Mouse (Mus musculus) midbrain, embryonic 16.5 days (tissue): ENCODE measurements around the gene E2f3. TPM values are rescaled to one million over a fixed set of nuclear protein-coding genes. Genes with fewer than 3 reads are reported as not detected.

Source experiments
- ATAC-seq: fragments of 200-750 bp; cut with Nextera tagmentation; 2 replicates; pipeline ENCODE4 v1.8.0; 2017; ENCODE audit warnings: moderate TSS enrichment
- H3K27ac ChIP-seq: fragments of 300-500 bp; sonication (generic); 2 replicates; pipeline ENCODE4 v1.5.1; 2014; ENCODE audit warnings: mild to moderate bottlenecking, low read length, mixed read lengths
- H3K27me3 ChIP-seq: fragments of 300-500 bp; sonication (generic); 2 replicates; pipeline ENCODE4 v1.6.1; 2014; ENCODE audit warnings: low read depth, low read length, mixed read lengths; ENCODE audit not compliant: control insufficient read depth, insufficient read depth
- H3K36me3 ChIP-seq: fragments of 300-500 bp; sonication (generic); 2 replicates; pipeline ENCODE4 v1.6.1; 2014; ENCODE audit warnings: mild to moderate bottlenecking, low read length, moderate library complexity, mixed read lengths; ENCODE audit not compliant: control insufficient read depth, insufficient read depth
- H3K4me1 ChIP-seq: fragments of 300-500 bp; sonication (generic); 2 replicates; pipeline ENCODE4 v1.6.1; 2014; ENCODE audit warnings: mild to moderate bottlenecking, low read length, mixed read lengths; ENCODE audit not compliant: control insufficient read depth, insufficient read depth
- H3K4me2 ChIP-seq: fragments of 300-500 bp; sonication (generic); 2 replicates; pipeline ENCODE4 v1.6.1; 2014; ENCODE audit warnings: mild to moderate bottlenecking, low read length, mixed read lengths
- H3K4me3 ChIP-seq: fragments of 300-500 bp; sonication (generic); 2 replicates; pipeline ENCODE4 v1.5.1; 2014; ENCODE audit warnings: low read depth, mild to moderate bottlenecking, low read length, moderate library complexity, mixed read lengths
- H3K9ac ChIP-seq: fragments of 300-500 bp; sonication (generic); 2 replicates; pipeline ENCODE4 v1.6.1; 2014; ENCODE audit warnings: low read depth, low read length, mixed read lengths
- H3K9me3 ChIP-seq: fragments of 300-500 bp; sonication (generic); replicated peaks from 2 replicates; pipeline ENCODE4 v1.6.1; 2014; ENCODE audit warnings: mild to moderate bottlenecking, low read length, mixed read lengths; ENCODE audit not compliant: control insufficient read depth, poor library complexity, severe bottlenecking
- WGBS: fragments of 180-500 bp; shearing (Covaris S2); extraction: QIAGEN DNeasy Blood & Tissue Kit; methylation state at CpG from one replicate; pipeline ENCODE4 v1.1.7; 2014; 5-methylcytosine and 5-hydroxymethylcytosine counted together
- polyA plus RNA-seq: library from polyadenylated mRNA; unstranded; fragments of >200 nt; fragmentation: Nextera tagmentation; extraction: Ambion mirVana; gene quantifications from 2 replicates; pipeline ENCODE4 v1.2.1, GENCODE M21; 2015

The E2f3 gene
- polyA plus RNA-seq, 1 experiment from 2014 or later = 4.0 TPM

DNA sequence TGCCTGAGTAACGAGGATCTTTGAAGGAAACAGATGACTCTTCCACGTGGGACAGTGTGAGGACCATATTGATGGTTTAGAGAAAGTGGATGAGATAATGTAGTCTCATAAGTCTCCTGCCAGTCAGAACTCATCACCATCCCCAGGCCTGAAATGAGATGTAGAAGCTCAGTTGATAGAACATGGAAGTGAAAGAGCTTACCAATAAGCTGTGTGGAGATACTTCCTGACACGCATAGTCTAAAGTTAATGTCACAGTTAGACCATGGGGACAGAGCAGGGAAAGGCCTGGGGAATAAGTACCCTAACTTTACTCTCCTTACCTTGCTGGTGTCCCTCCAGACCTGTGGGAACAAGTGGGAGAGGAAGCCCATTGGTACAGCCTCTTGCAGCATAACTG lies 22.9 kb upstream of the E2f3 start:
- Histone ChIP-seq H3K9me3 (no peaks in the 10 kb centered on the region), H3K9ac (no peak overlapping the region), H3K27ac (no peak overlapping the region), H3K4me1 (no peaks in the 10 kb centered on the region), H3K27me3 (no peaks in the 10 kb centered on the region), H3K36me3 (no peaks in the 10 kb centered on the region), H3K4me2 (no peak overlapping the region), H3K4me3 (no peak overlapping the region)
- 84% methylated on average over 3 of the region's 3 CpGs for WGBS
- ATAC-seq = no peak

DNA sequence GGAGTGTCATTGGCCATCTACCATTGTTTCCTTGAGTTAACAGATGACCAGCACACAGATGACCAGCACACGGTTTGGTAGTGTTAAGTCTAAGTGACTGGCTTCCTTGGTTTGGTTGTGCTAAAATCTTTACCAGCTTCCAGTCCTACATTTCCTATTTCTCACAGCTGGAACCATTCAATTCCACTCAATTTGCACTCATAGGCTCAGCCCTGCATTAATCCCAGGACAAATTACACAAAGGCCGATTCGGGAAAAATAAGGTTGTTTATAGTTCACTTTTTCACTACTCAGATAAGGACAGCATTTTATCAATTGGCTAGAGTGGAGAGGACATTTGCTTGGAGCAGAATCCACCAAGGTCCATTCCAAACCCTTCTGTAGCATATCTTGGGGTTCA lies 19.6 kb upstream of the E2f3 start:
- ATAC-seq = no peak
- Histone ChIP-seq H3K9me3 (no peaks in the 10 kb centered on the region), H3K27me3 (no peaks in the 10 kb centered on the region), H3K27ac (no peak overlapping the region), H3K4me3 (no peak overlapping the region), H3K36me3 (no peaks in the 10 kb centered on the region), H3K4me2 (no peak overlapping the region), H3K9ac (no peak overlapping the region), H3K4me1 (no peaks in the 10 kb centered on the region)
- 96% methylated on average over 3 of the region's 3 CpGs for WGBS

DNA sequence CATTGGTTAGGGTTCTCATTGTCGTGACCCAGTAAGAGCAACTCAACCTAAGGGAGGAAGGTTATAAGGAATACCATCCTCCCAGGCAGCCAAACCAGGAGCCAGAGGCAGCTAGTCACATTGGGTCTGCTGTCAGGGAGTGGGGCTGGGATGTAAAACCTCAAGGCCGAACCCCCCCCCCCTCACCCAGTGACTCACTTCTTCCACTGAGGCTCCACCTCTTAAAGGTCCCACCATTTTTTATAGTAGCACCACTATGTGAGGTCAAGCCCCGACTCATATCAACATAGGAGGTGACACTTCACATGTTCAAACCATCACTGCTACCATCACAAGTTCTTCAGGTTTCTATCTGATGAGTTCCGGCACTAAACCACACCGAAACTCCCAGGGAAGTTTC lies 19.0 kb upstream of the E2f3 start:
- ATAC-seq = no peak
- H3K9me3 ChIP-seq = no peaks in the 10 kb centered on the region
- 93% methylated on average over 5 of the region's 5 CpGs for WGBS
- no peaks in the 10 kb centered on the region for H3K36me3 ChIP-seq
- H3K27ac ChIP-seq = no peak overlapping the region
- no peak overlapping the region for H3K4me3 ChIP-seq
- H3K27me3 ChIP-seq = no peaks in the 10 kb centered on the region
- no peak overlapping the region for H3K4me2 ChIP-seq
- no peak overlapping the region for H3K9ac ChIP-seq
- H3K4me1 ChIP-seq = no peaks in the 10 kb centered on the region

DNA sequence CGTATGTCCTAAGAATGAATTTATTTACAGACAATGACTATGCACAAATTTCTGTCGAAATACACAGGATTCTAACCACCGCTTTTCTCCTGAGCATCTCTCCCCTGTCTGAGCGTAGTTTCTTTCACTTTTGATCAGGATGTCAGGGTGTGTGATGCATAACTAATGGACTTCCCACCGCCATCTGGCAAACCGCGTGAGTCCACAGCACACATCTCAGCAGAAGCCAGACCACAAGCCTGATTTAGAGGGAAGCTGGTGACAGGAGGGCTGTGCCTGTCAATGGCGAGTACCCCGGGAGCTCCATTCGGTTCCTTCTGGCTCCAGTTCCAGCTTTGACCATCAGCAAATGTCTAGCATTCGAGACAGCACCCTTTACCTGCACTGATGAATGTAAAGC lies 17.3 kb upstream of the E2f3 start:
- Histone ChIP-seq H3K4me2 (no peak overlapping the region), H3K27ac (no peak overlapping the region), H3K4me1 (no peaks in the 10 kb centered on the region), H3K4me3 (no peak overlapping the region), H3K27me3 (no peaks in the 10 kb centered on the region), H3K36me3 (no peaks in the 10 kb centered on the region), H3K9me3 (no peaks in the 10 kb centered on the region), H3K9ac (no peak overlapping the region)
- 53% methylated on average over 11 of the region's 11 CpGs for WGBS
- ATAC-seq = no peak

DNA sequence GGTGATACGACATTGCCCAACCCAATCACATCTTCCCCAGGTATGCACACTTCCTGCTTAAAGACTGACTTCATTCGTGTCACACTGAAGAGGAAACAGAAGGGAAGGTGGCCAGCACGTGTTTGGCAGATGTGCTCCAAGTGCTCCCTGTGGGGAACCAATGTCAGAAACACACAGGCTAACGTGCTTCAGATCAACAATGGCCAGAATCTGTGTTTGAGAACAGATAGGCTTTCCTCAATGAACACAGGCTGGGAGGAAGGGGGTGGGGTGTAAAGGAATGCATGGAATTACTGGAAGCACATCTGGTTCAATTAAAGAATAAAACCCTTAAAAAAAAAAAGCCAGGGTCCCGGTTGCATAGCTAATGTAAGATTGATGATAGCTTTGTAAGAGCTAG lies 15.2 kb upstream of the E2f3 start:
- Histone ChIP-seq H3K4me3 (no peak overlapping the region), H3K4me2 (no peak overlapping the region), H3K9ac (no peak overlapping the region), H3K36me3 (no peaks in the 10 kb centered on the region), H3K4me1 (no peaks in the 10 kb centered on the region), H3K9me3 (no peaks in the 10 kb centered on the region), H3K27ac (no peak overlapping the region), H3K27me3 (no peaks in the 10 kb centered on the region)
- no peak for ATAC-seq
- WGBS = 69% methylated on average over 5 of the region's 5 CpGs

DNA sequence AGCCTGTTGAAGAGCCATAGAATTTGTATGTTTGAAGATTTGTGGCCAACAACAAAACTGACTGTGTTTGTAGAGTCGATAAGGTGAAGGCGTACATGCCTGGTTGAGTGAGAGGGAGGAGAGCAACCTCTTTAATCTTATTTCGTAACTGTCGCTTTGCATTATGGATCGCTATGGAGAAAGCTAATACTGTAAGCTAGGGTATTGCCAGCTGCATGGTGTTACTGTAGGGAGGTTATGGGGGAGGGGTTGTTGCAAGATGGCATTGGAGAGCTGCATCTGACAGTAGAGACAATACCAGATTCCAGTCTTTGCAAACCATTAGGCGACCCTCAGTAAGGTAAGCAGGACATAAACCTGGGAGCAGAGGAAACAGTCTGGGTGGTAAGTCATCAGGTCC lies 2.1 kb upstream of the E2f3 start:
- H3K4me3 ChIP-seq = no peak overlapping the region
- H3K9me3 ChIP-seq = no peaks in the 10 kb centered on the region
- H3K4me1 ChIP-seq = peaks cover 5% of the 10 kb centered on the region
- no peak overlapping the region for H3K4me2 ChIP-seq
- H3K9ac ChIP-seq = no peak overlapping the region
- WGBS = 87% methylated on average over 6 of the region's 6 CpGs
- no peak for ATAC-seq
- no peak overlapping the region for H3K27ac ChIP-seq
- no peaks in the 10 kb centered on the region for H3K27me3 ChIP-seq
- H3K36me3 ChIP-seq = no peaks in the 10 kb centered on the region

DNA sequence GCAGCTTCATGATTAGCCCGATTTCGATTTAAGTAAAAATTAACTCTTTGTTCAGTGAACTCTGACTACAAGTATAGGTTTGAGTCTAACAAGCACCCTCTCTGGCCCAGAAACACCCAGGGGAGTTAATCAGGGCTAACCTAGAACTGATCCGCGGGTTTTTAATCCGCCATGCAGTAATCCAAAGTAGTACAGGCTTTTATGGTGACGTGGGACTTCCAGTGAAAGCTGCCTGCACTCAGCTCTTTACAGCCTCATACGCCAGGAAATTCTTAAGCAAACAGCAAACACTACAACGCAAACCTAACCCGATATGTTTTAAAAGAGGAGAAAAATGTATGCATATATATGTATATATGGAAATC lies 875 bp upstream of the E2f3 start:
- Histone ChIP-seq H3K4me3 (peak overlapping the region; percentile 46), H3K4me1 (peaks cover 5% of the 10 kb centered on the region), H3K27me3 (no peaks in the 10 kb centered on the region), H3K27ac (peak overlapping the region; percentile 31), H3K36me3 (no peaks in the 10 kb centered on the region), H3K9ac (peak overlapping the region; percentile 40; the same call in 1 of the 2 replicates), H3K9me3 (no peaks in the 10 kb centered on the region), H3K4me2 (peak overlapping the region; percentile 95)
- 13% methylated on average over 9 of the region's 9 CpGs for WGBS
- ATAC-seq = no peak

DNA sequence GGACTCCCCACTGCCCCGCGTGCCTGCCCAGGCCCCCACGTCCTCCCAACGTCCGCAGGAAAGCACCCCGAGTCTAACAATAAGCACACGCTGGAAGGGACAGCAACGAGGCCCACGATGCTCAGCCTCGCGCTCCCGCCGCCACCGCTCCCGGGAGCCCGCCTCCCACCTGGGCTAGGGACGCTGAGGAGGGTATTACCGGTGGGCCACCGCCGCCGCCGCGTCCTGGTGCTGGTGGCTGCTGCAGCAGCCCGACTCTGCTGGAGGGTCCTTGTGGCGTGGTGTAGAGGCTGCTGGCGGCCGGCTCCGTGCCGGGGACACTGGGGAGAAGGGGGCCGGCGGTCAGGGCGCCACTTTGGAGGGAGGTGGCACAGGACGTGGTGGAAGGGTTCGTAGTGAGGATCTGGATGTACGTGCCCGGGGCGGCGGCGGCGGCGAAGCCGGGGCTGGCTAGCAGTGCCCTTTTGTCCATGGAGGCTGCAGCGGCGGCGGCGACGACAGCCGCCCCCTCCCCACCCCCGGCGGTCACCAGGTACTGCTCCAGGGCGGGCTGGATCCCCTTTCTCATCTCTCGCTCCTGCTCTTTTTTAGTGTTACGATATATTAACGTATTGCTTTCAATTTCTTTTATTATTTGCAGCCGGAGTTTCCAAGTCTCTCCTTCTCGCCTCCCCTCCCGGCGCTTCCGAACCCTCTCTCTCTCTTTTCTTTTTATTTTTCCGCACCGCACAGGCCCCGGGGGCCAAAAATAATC lies 585 bp downstream of the E2f3 start:
- H3K9ac ChIP-seq = peak overlapping the region; percentile 89
- WGBS = under 1% methylated on average over 46 of the region's 62 CpGs
- peak; percentile 4 for ATAC-seq

DNA sequence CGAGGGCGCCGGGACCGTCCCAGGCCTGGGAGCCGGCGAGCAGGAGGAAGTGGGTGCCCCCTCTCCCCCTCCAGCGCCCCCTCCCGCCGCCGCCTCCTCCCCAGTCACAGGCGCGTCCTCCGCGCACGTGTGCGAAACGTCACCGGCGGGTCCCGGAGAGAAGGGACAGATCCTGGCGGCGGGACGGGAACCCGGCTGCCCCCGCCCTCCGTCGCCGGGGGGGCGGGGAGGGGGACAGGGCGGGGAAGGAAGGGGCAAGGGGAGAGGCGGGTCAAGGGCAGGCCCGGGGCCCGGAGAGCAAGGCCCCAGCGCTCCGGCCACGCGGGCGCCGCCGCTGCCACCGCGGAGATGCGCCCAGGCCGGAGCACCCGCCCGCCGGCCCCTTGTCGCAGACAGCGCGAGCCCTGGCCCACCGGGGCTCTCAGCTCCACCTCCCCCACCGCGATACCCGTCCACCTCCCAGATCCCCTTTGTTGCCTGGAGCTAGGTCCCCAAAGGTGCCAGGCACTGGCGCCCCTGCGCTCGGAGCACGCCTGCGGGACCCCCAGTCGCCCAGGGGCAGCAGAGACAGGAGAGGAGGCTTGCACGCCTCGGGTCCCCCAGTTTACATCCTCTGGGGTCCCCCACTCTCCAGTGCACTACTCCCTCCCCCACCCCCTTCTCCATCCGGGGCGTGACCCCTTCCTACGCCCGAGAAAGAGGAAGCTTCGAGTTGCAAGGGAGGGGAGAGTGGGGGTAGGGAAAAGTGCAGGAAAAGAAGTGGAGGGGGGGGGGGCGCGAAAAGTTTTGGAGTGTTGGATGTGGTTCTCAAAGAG lies 1.4 kb downstream of the E2f3 start:
- no peaks in the 10 kb centered on the region for H3K27me3 ChIP-seq
- under 1% methylated on average over 36 of the region's 69 CpGs for WGBS
- peaks cover 5% of the 10 kb centered on the region for H3K4me1 ChIP-seq
- peak overlapping the region; percentile 82 for H3K27ac ChIP-seq
- H3K9ac ChIP-seq = peak overlapping the region; percentile 89
- H3K36me3 ChIP-seq = no peaks in the 10 kb centered on the region
- ATAC-seq = peak; percentile 9; the same call in 1 of the 2 replicates
- H3K9me3 ChIP-seq = no peaks in the 10 kb centered on the region
- H3K4me3 ChIP-seq = peak overlapping the region; percentile 87
- peak overlapping the region; percentile 95 for H3K4me2 ChIP-seq

More for the DNA sequence above, 585 bp downstream of the E2f3 start:
- H3K9me3 ChIP-seq = no peaks in the 10 kb centered on the region
- peak overlapping the region; percentile 82 for H3K27ac ChIP-seq
- no peaks in the 10 kb centered on the region for H3K27me3 ChIP-seq
- peak overlapping the region; percentile 95 for H3K4me2 ChIP-seq
- H3K4me3 ChIP-seq = peak overlapping the region; percentile 87
- peaks cover 5% of the 10 kb centered on the region for H3K4me1 ChIP-seq
- no peaks in the 10 kb centered on the region for H3K36me3 ChIP-seq
